Mouse (Mus musculus): Measurements from ENCODE around the gene Hlf.

GRCm38 (mm10) chr11:90381113-90381512, 9.6 kb downstream of the Hlf start:
- TF ChIP-seq ZC3H11A (IDR thresholded peaks at IDR 0.05; ENCODE audit: borderline replicate concordance, low read depth, low read length): no peak
- no peak for TF ChIP-seq CHD2 (IDR thresholded peaks at IDR 0.05; ENCODE audit: low read depth, low read length)
- no peak for TF ChIP-seq HCFC1 (IDR thresholded peaks at IDR 0.05; ENCODE audit: borderline replicate concordance, insufficient read depth, low read length)
- no peak for TF ChIP-seq ZNF384 (IDR thresholded peaks at IDR 0.05; ENCODE audit: low read depth, low read length)
